Mouse (Mus musculus) stomach, postnatal 0 days (tissue): ENCODE results near the gene Aldh2. TPM values are rescaled to one million over a fixed set of nuclear protein-coding genes. Genes with fewer than 3 reads are reported as not detected.
A peak's percentile ranks its signal among the peaks of the same experiment; 100 is the strongest.

Source experiments
- ATAC-seq: fragments of 200-750 bp; cut with Nextera tagmentation; 2 replicates; pipeline ENCODE4 v1.8.0; 2017; ENCODE audit not compliant: low FRiP score, low TSS enrichment
- DNase-seq: peaks from one replicate; pipeline ENCODE4 v3.0.0-alpha.2; 2016; ENCODE audit warnings: low spot score
- H3K27ac ChIP-seq: fragments of 300-500 bp; sonication (generic); replicated peaks from 2 replicates; pipeline ENCODE4 v1.5.1; 2014; ENCODE audit warnings: mild to moderate bottlenecking, control low read depth
- H3K27me3 ChIP-seq: fragments of 300-500 bp; sonication (generic); 2 replicates; pipeline ENCODE4 v1.6.1; 2014; ENCODE audit warnings: low read length; ENCODE audit not compliant: control insufficient read depth, insufficient read depth
- H3K36me3 ChIP-seq: fragments of 300-500 bp; sonication (generic); 2 replicates; pipeline ENCODE4 v1.6.1; 2014; ENCODE audit warnings: low read length, mixed read lengths; ENCODE audit not compliant: control insufficient read depth, insufficient read depth
- H3K4me1 ChIP-seq: fragments of 300-500 bp; sonication (generic); replicated peaks from 2 replicates; pipeline ENCODE4 v1.6.1; 2014; ENCODE audit warnings: antibody characterized with exemption; ENCODE audit not compliant: control insufficient read depth, insufficient read depth
- H3K4me2 ChIP-seq: fragments of 300-500 bp; sonication (generic); replicated peaks from 2 replicates; pipeline ENCODE4 v1.6.1; 2014; ENCODE audit warnings: low read depth, mild to moderate bottlenecking, control low read depth, moderate library complexity
- H3K4me3 ChIP-seq: fragments of 300-500 bp; sonication (generic); 2 replicates; pipeline ENCODE4 v1.5.1; 2014; ENCODE audit warnings: low read depth, low read length, control low read depth
- H3K9ac ChIP-seq: fragments of 300-500 bp; sonication (generic); 2 replicates; pipeline ENCODE4 v1.6.1; 2014; ENCODE audit warnings: mild to moderate bottlenecking, low read length, control low read depth, mixed read lengths
- H3K9me3 ChIP-seq: fragments of 300-500 bp; sonication (generic); 2 replicates; pipeline ENCODE4 v1.6.1; 2016; ENCODE audit warnings: low read length; ENCODE audit not compliant: control insufficient read depth
- CTCF ChIP-seq: IDR thresholded peaks from 2 replicates; pipeline ENCODE4 v1.5.1; 2016; ENCODE audit warnings: antibody characterized with exemption, low read depth, mild to moderate bottlenecking, moderate library complexity
- EP300 ChIP-seq: optimal IDR thresholded peaks from 2 replicates; pipeline ENCODE3; 2016; ENCODE audit warnings: antibody characterized with exemption
- WGBS: fragments of 180-500 bp; shearing (Covaris S2); extraction: QIAGEN DNeasy Blood & Tissue Kit; methylation state at CpG from one replicate; pipeline ENCODE4 v1.1.7; 2014; 5-methylcytosine and 5-hydroxymethylcytosine counted together
- polyA plus RNA-seq: library from polyadenylated mRNA; unstranded; fragments of >200 nt; fragmentation: Nextera tagmentation; extraction: Ambion mirVana; gene quantifications from 2 replicates; pipeline ENCODE4 v1.2.1, GENCODE M21; 2015

The Aldh2 gene
- polyA plus RNA-seq, 1 experiment from 2014 or later: 136 TPM

DNA sequence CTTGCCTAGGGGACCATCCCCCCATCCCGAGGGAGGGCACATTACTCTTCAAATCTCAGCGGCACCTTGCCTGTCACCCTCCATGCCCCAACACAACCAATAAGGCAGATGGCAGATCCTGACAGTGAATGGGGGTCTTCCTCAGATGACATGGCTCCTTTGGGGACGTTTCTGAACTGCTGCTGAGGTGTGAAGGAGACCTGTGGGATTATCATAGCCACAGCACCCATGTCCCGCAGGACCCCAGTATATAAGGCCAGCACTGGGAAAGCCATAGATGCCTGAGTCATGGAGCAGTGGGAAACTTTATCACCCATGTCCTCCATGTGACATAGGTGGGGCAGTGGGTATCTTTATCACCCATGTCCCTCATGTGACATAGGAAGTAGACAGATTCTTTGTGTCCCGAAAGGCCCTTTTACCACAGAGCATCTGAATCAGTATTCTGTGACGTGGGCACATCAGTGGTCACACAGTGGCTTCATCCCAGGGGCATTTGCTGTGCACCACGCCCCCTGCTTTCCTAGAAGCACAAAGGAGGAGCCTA lies 4.4 kb upstream of the Aldh2 start:
- ATAC-seq: no peak
- Histone ChIP-seq H3K27ac (peak overlapping the region; percentile 77), H3K36me3 (no peaks in the 10 kb centered on the region), H3K4me1 (0 out of 2 replicates have a peak, but pooled peaks cover 3% of the 10 kb centered on the region), H3K9me3 (no peaks in the 10 kb centered on the region), H3K4me2 (no peak overlapping the region), H3K4me3 (no peak overlapping the region), H3K27me3 (no peaks in the 10 kb centered on the region), H3K9ac (no peak overlapping the region)
- no peak for TF ChIP-seq EP300
- no peak for TF ChIP-seq CTCF
- no peak for DNase-seq
- 79% methylated on average over 7 of the region's 7 CpGs for WGBS

- DNase-seq (no peak), ATAC-seq (no peak)
- TF ChIP-seq EP300 (no peak), CTCF (no peak)
Observed at GRCm38 (mm10) chr5:121597332-121597731, 3.7 kb upstream of the Aldh2 start.

DNA sequence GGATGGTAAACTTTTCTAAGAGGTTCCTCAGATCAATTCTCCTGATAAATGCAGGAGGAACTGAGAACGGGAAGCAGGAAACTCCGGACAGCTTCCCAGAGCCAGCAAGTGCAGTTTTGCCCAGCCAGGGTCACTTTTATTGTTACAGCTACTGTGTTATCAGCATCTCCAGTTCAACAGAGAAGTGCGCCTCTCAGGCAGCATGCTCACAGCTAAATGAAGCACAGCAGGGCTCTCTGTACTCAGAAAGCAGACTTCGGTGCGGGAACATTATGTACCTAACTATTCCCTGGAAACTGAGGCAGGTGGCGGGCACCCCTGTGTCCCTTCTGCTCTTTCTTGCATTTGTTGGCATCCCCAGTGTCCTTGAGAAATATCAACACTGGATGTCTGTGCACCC lies 2.6 kb upstream of the Aldh2 start:
- ATAC-seq: no peak
- H3K27ac ChIP-seq: no peak overlapping the region
- H3K9ac ChIP-seq: no peak overlapping the region
- DNase-seq: no peak
- 0 out of 2 replicates have a peak, but pooled peaks cover 3% of the 10 kb centered on the region for H3K4me1 ChIP-seq
- H3K4me3 ChIP-seq: no peak overlapping the region
- TF ChIP-seq EP300 (no peak), CTCF (no peak)
- no peak overlapping the region for H3K4me2 ChIP-seq
- H3K27me3 ChIP-seq: no peaks in the 10 kb centered on the region
- H3K9me3 ChIP-seq: no peaks in the 10 kb centered on the region
- H3K36me3 ChIP-seq: no peaks in the 10 kb centered on the region
- 76% methylated on average over 6 of the region's 6 CpGs for WGBS

More at GRCm38 (mm10) chr5:121597332-121597731, 3.7 kb upstream of the Aldh2 start:
- H3K4me3 ChIP-seq: no peak overlapping the region
- no peak overlapping the region for H3K27ac ChIP-seq
- H3K9ac ChIP-seq: no peak overlapping the region
- H3K4me1 ChIP-seq: 0 out of 2 replicates have a peak, but pooled peaks cover 3% of the 10 kb centered on the region
- no peak overlapping the region for H3K4me2 ChIP-seq
- no peaks in the 10 kb centered on the region for H3K9me3 ChIP-seq
- H3K36me3 ChIP-seq: no peaks in the 10 kb centered on the region
- 66% methylated on average over 4 of the region's 4 CpGs for WGBS
- H3K27me3 ChIP-seq: no peaks in the 10 kb centered on the region

- Histone ChIP-seq H3K9me3 (no peaks in the 10 kb centered on the region), H3K27ac (no peak overlapping the region), H3K27me3 (no peaks in the 10 kb centered on the region), H3K4me3 (no peak overlapping the region), H3K4me2 (no peak overlapping the region), H3K36me3 (no peaks in the 10 kb centered on the region), H3K4me1 (0 out of 2 replicates have a peak, but pooled peaks cover 3% of the 10 kb centered on the region), H3K9ac (no peak overlapping the region)
- TF ChIP-seq EP300 (no peak), CTCF (no peak)
- WGBS: 73% methylated on average over 6 of the region's 6 CpGs
- ATAC-seq (no peak), DNase-seq (no peak)
Observed at GRCm38 (mm10) chr5:121595758-121596157, 2.1 kb upstream of the Aldh2 start.

DNA sequence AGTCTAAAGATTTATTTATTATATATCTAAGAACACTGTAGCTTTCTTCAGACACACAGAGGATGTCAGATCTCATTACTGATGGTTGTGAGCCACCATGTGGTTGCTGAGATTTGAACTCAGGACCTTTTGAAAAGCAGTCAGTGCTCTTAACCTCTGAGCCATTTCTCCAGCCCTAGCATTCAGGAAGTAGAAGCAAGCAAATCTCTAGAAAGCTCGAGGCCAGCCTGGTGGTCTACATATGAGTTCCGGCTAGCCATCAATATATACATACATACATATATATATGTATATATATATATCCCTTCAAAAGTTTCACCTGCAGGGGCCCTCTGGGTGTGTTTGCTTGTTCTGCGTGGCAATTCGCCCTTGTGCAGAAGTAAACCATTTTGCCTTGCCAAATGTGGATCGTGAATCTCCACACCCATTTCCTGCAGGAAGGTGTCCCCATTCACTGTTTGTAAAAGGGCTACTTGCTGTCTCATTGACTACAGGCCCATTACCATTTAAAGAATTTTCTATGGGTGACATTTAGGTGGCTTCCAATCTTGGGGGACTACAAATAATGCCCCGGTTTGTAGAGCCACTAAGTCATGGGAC lies 1.2 kb upstream of the Aldh2 start:
- TF ChIP-seq CTCF: no peak
- TF ChIP-seq EP300: no peak
- no peak overlapping the region for H3K27ac ChIP-seq
- H3K27me3 ChIP-seq: no peaks in the 10 kb centered on the region
- no peak overlapping the region for H3K4me2 ChIP-seq
- DNase-seq (no peak), ATAC-seq (no peak)
- H3K4me1 ChIP-seq: 0 out of 2 replicates have a peak, but pooled peaks cover 3% of the 10 kb centered on the region
- no peaks in the 10 kb centered on the region for H3K9me3 ChIP-seq
- no peak overlapping the region for H3K4me3 ChIP-seq
- H3K36me3 ChIP-seq: no peaks in the 10 kb centered on the region
- H3K9ac ChIP-seq: no peak overlapping the region
- WGBS: 70% methylated on average over 6 of the region's 6 CpGs

DNA sequence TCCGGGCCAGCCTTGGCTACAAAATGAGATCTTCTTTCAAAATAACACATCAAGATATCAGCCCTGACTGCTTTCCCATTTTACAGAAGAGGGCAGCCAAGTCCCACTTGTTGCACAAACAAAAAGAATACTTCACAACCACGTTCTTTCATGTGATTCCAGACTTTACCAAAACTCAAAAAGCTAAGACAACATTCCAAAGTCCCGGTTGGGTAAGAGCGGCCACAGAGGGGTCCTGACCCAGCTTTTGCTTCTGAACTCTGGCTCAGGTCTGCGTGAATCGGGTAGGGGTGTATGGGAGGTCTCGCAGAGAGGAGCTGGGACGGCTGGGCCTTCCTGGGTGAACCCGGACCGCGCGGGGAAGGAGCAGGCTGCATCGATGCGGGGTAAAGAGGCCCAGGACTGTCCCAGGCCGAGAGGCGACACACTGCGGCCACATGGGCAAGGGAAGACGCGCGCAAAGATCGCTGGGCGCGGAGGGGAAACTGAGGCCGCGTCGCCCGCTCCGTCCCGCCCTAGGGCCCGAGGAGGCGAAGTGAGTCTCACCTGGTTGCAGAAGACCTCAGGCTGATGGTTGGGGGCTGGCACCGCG lies 712 bp downstream of the Aldh2 start:
- WGBS: 4% methylated on average over 31 of the region's 33 CpGs
- peak; percentile 26 for ATAC-seq
- Histone ChIP-seq H3K36me3 (no peaks in the 10 kb centered on the region), H3K4me3 (peak overlapping the region; percentile 70), H3K4me2 (peak overlapping the region; percentile 94), H3K27ac (peak overlapping the region; percentile 89), H3K9me3 (no peaks in the 10 kb centered on the region), H3K4me1 (0 out of 2 replicates have a peak, but pooled peaks cover 3% of the 10 kb centered on the region), H3K27me3 (no peaks in the 10 kb centered on the region), H3K9ac (peak overlapping the region; percentile 88)
- no peak for DNase-seq
- TF ChIP-seq EP300: no peak
- TF ChIP-seq CTCF: no peak
